Mouse (Mus musculus) CH12.LX (cell line): ENCODE data around the gene Aqr. TPM values are rescaled to one million over a fixed set of nuclear protein-coding genes. Genes with fewer than 3 reads are reported as not detected.

Experiments
- DNase-seq: peaks from one replicate; pipeline ENCODE4 v3.0.0-alpha.2; 2013; ENCODE audit errors: extremely low read depth
- H3K27ac ChIP-seq: 2 replicates; pipeline ENCODE4 v1.5.1; 2012; ENCODE audit warnings: low read depth, mild to moderate bottlenecking, control low read depth, moderate library complexity; ENCODE audit not compliant: insufficient read depth
- H3K27me3 ChIP-seq: replicated peaks from 2 replicates; pipeline ENCODE3; 2012; ENCODE audit warnings: inconsistent platforms
- H3K36me3 ChIP-seq, 2 experiments: replicated peaks in 1 of 2; 2 replicates each; pipeline versions ENCODE3 to v1.6.1; 2012; ENCODE audit warnings: inconsistent platforms in 1 of 2, low read length in 1 of 2, mild to moderate bottlenecking in 1 of 2, mixed read lengths in 1 of 2, moderate library complexity in 1 of 2; ENCODE audit not compliant: control insufficient read depth in 1 of 2, insufficient read depth in 1 of 2
- H3K4me1 ChIP-seq, 2 experiments: 2 replicates each; pipeline ENCODE4 v1.6.1; 2012; ENCODE audit warnings: inconsistent platforms in 1 of 2, moderate library complexity in 1 of 2; ENCODE audit not compliant: insufficient read depth in 2 of 2, control insufficient read depth in 1 of 2
- H3K4me2 ChIP-seq: 2 replicates; pipeline ENCODE4 v1.6.1; 2012; ENCODE audit warnings: low read depth, mild to moderate bottlenecking, control low read depth; ENCODE audit not compliant: poor library complexity, insufficient read depth, severe bottlenecking
- H3K4me3 ChIP-seq, 3 experiments: fragments of 150-350 bp in 1 of 3; sonication (generic) in 1 of 3; replicated peaks in 1 of 3; 2 replicates each; pipeline versions ENCODE3 to v1.5.1; 2011 to 2012; ENCODE audit warnings: low read depth in 2 of 3, low read length in 2 of 3, mild to moderate bottlenecking in 2 of 3, moderate library complexity in 2 of 3, control low read depth in 1 of 3, improper control_type of control experiment in 1 of 3, inconsistent platforms in 1 of 3, mixed read lengths in 1 of 3; ENCODE audit not compliant: poor library complexity in 1 of 3
- H3K79me2 ChIP-seq: replicated peaks from 2 replicates; pipeline ENCODE4 v1.6.1; 2012; ENCODE audit warnings: mild to moderate bottlenecking, moderate library complexity; ENCODE audit not compliant: control insufficient read depth, poor library complexity, insufficient read depth, severe bottlenecking; ENCODE audit errors: extremely low read depth
- H3K9ac ChIP-seq: 2 replicates; pipeline ENCODE4 v1.6.1; 2012; ENCODE audit warnings: low read depth, mild to moderate bottlenecking, control low read depth, moderate library complexity; ENCODE audit not compliant: insufficient read depth
- H3K9me3 ChIP-seq: replicated peaks from 2 replicates; pipeline ENCODE3; 2012; ENCODE audit warnings: low read length, inconsistent platforms, mixed read lengths
- CTCF ChIP-seq, 2 experiments: IDR thresholded peaks in 1 of 2; conservative IDR thresholded peaks in 1 of 2; 2 replicates each; pipeline ENCODE4 v1.5.1; 2011 to 2012; ENCODE audit warnings: low read depth in 2 of 2, low read length in 2 of 2, improper control_type of control experiment in 1 of 2, inconsistent platforms in 1 of 2, mild to moderate bottlenecking in 1 of 2, moderate library complexity in 1 of 2
- ELF1 ChIP-seq: IDR thresholded peaks from 2 replicates; pipeline ENCODE4 v1.6.1; 2014; ENCODE audit warnings: low read depth, mild to moderate bottlenecking, inconsistent platforms, low read length, improper control_type of control experiment
- HCFC1 ChIP-seq: IDR thresholded peaks from 2 replicates; pipeline ENCODE4 v1.6.1; 2012; ENCODE audit warnings: low read depth, mild to moderate bottlenecking, inconsistent platforms, low read length, improper control_type of control experiment
- IRF4 ChIP-seq: IDR thresholded peaks from 2 replicates; pipeline ENCODE4 v1.6.1; 2014; ENCODE audit warnings: low read depth, mild to moderate bottlenecking, inconsistent platforms, low read length, improper control_type of control experiment
- JUN ChIP-seq: IDR thresholded peaks from 2 replicates; pipeline ENCODE4 v1.6.1; 2011; ENCODE audit warnings: low read depth, mild to moderate bottlenecking, low read length, improper control_type of control experiment, moderate library complexity; ENCODE audit not compliant: insufficient read depth
- JUND ChIP-seq: conservative IDR thresholded peaks from 2 replicates; pipeline ENCODE4 v1.6.1; 2011; ENCODE audit warnings: low read depth, low read length, improper control_type of control experiment
- KAT2A ChIP-seq: IDR thresholded peaks from 2 replicates; pipeline ENCODE4 v1.6.1; 2012; ENCODE audit warnings: low read length, improper control_type of control experiment, inconsistent platforms; ENCODE audit not compliant: insufficient replicate concordance
- MAZ ChIP-seq: IDR thresholded peaks from 2 replicates; pipeline ENCODE4 v1.6.1; 2012; ENCODE audit warnings: low read depth, mild to moderate bottlenecking, inconsistent platforms, low read length, improper control_type of control experiment, moderate library complexity
- MEF2A ChIP-seq: IDR thresholded peaks from 2 replicates; pipeline ENCODE4 v1.6.1; 2014; ENCODE audit warnings: low read depth, mild to moderate bottlenecking, inconsistent platforms, low read length, improper control_type of control experiment, borderline replicate concordance
- MXI1 ChIP-seq: IDR thresholded peaks from 2 replicates; pipeline ENCODE4 v1.6.1; 2011; ENCODE audit warnings: mild to moderate bottlenecking, low read depth, low read length, improper control_type of control experiment
- NELFE ChIP-seq: IDR thresholded peaks from 2 replicates; pipeline ENCODE4 v1.6.1; 2011; ENCODE audit warnings: low read depth, low read length, improper control_type of control experiment
- NRF1 ChIP-seq: IDR thresholded peaks from 2 replicates; pipeline ENCODE4 v1.6.1; 2014; ENCODE audit warnings: low read depth, mild to moderate bottlenecking, inconsistent platforms, low read length, improper control_type of control experiment, moderate library complexity
- POLR2A ChIP-seq: IDR thresholded peaks from 2 replicates; pipeline ENCODE4 v1.6.1; 2011; ENCODE audit warnings: low read depth, mild to moderate bottlenecking, improper control_type of control experiment, low read length
- RCOR1 ChIP-seq: conservative IDR thresholded peaks from 2 replicates; pipeline ENCODE4 v1.6.1; 2012; ENCODE audit warnings: low read depth, mild to moderate bottlenecking, inconsistent platforms, low read length, improper control_type of control experiment
- SIN3A ChIP-seq: IDR thresholded peaks from 2 replicates; pipeline ENCODE4 v1.6.1; 2012; ENCODE audit warnings: low read length, improper control_type of control experiment, inconsistent platforms
- TBP ChIP-seq: conservative IDR thresholded peaks from 2 replicates; pipeline ENCODE4 v1.6.1; 2011; ENCODE audit warnings: low read depth, low read length, improper control_type of control experiment
- UBTF ChIP-seq: IDR thresholded peaks from 2 replicates; pipeline ENCODE4 v1.6.1; 2012; ENCODE audit warnings: low read depth, mild to moderate bottlenecking, inconsistent platforms, low read length, improper control_type of control experiment, moderate library complexity
- USF2 ChIP-seq: conservative IDR thresholded peaks from 2 replicates; pipeline ENCODE4 v1.6.1; 2011; ENCODE audit warnings: low read depth, low read length, improper control_type of control experiment
- ZKSCAN1 ChIP-seq: IDR thresholded peaks from 2 replicates; pipeline ENCODE4 v1.6.1; 2012; ENCODE audit warnings: low read depth, inconsistent platforms, low read length, improper control_type of control experiment, borderline replicate concordance
- ZMIZ1 ChIP-seq: IDR thresholded peaks from 2 replicates; pipeline ENCODE4 v1.6.1; 2012; ENCODE audit warnings: low read depth, mild to moderate bottlenecking, inconsistent platforms, low read length, improper control_type of control experiment
- dilution Hi-C: fragments of 300-500 bp; cut with MboI; formaldehyde crosslinking; loops from 2 replicates; pipeline ENCODE4 v1.14.3; 2020; ENCODE audit warnings: low sequenced_read_pairs; ENCODE audit not compliant: extremely low pct_unique_long_range_greater_than_20kb, extremely low pct_ligation_motif_present
- in situ Hi-C: fragments of 300-500 bp; cut with MboI; formaldehyde crosslinking; loops from 3 replicates; pipeline ENCODE4 v1.14.3; 2019; ENCODE audit warnings: low sequenced_read_pairs, low pct_ligation_motif_present, low pct_unique_long_range_greater_than_20kb, mixed read lengths
- polyA plus RNA-seq: library from polyadenylated mRNA; unstranded; fragments of >175 nt; gene quantifications from 2 replicates; pipeline ENCODE4 v1.2.1, GENCODE M21; 2012; ENCODE audit warnings: low read depth; ENCODE audit not compliant: insufficient read length
- total RNA-seq, 2 experiments: library from RNA; depleted of rRNA; stranded (reverse); fragments of 300-350 nt in 1 of 2; fragments of >200 nt in 1 of 2; gene quantifications; 2 replicates each; pipeline ENCODE4 v1.2.3; 2012 to 2014

The Aqr gene
- total and polyA plus RNA-seq, 3 experiments = 37.1 to 64.1 (median 44.0) TPM

GRCm38 (mm10) chr2:114052696-114053598 lies 133.9 kb downstream of the Aqr start, which contains the start of gene Actc1:
Gene Actc1, minus strand, starts transcription at chr2:114053548.
- in situ Hi-C loops (loop anchor here (25.0 kb wide), 1 partner anchor 166 kb away; no protein-coding TSS in a partner anchor), dilution Hi-C loops (no loop called here)
- Histone ChIP-seq H3K4me1 (0 out of 4 replicates have a peak, but pooled peaks cover 0 to 2% of the 10 kb centered on the region in 2 experiments), H3K9ac (no peak within 1 kb of the TSS), H3K36me3 (no peaks in the 10 kb centered on the region), H3K9me3 (no peaks in the 10 kb centered on the region), H3K79me2 (no peaks in the 10 kb centered on the region), H3K27ac (no peak within 1 kb of the TSS), H3K4me3 (no peak within 1 kb of the TSS), H3K27me3 (no peaks in the 10 kb centered on the region), H3K4me2 (peak within 1 kb of the TSS; percentile 24)
- DNase-seq = no peak
- TF ChIP-seq MAZ (no peak), HCFC1 (no peak), MXI1 (no peak), IRF4 (no peak), NELFE (no peak), USF2 (no peak), ZMIZ1 (no peak), TBP (no peak), RCOR1 (no peak), SIN3A (no peak), JUN (no peak), KAT2A (no peak), JUND (no peak), UBTF (no peak), NRF1 (no peak), ZKSCAN1 (no peak), ELF1 (no peak), MEF2A (no peak)

DNA sequence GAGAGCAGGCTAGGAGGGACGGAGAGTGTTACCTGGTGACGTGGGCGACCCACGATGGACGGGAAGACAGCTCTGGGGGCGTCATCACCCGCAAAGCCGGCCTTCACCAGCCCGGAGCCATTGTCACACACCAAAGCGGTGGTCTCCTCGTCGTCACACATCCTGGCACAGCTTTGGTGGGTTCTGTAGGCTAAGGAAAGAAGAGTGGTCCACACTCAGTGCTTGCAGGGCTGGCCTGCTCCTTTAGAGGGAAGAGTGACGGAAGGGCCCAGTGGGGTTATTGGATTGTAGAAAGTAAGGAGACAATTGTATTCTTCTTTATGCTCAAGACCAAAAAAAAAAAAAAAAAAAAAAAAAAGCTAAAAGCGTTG lies 135.0 kb downstream of the Aqr start:
- Histone ChIP-seq H3K27me3 (no peaks in the 10 kb centered on the region), H3K79me2 (no peaks in the 10 kb centered on the region), H3K4me3 (no peak overlapping the region), H3K36me3 (no peaks in the 10 kb centered on the region), H3K4me1 (0 out of 4 replicates have a peak, but pooled peaks cover 0 to 2% of the 10 kb centered on the region in 2 experiments), H3K9ac (no peak overlapping the region), H3K4me2 (no peak overlapping the region), H3K9me3 (no peaks in the 10 kb centered on the region), H3K27ac (no peak overlapping the region)
- DNase-seq = no peak
- in situ Hi-C loops (loop anchor here (25.0 kb wide), 1 partner anchor 165 kb away; no protein-coding TSS in a partner anchor), dilution Hi-C loops (no loop called here)
- TF ChIP-seq SIN3A = no peak
- TF ChIP-seq NELFE = no peak
- no peak for TF ChIP-seq CTCF (conservative IDR thresholded peaks at IDR 0.05 in 1 of 2, IDR thresholded peaks at IDR 0.05 in 1 of 2; ENCODE audit: low read depth in 2 of 2, low read length in 2 of 2)
- TF ChIP-seq RCOR1 = no peak
- no peak for TF ChIP-seq POLR2A
- no peak for TF ChIP-seq JUN
- no peak for TF ChIP-seq ZMIZ1

Other genes starting within 250 kb of the Aqr start
- not detected in 2 replicates for gene Gjd2, start 173.4 kb downstream of the Aqr start, total RNA-seq (2012; rRNA removed)
- gene Gjd2, start 173.4 kb downstream of the Aqr start, total RNA-seq (2014; rRNA removed) = not detected in 2 replicates
- gene Gjd2, start 173.4 kb downstream of the Aqr start, polyA plus RNA-seq = not detected in 2 replicates
- not detected in 2 replicates for gene Actc1, start 133.5 kb downstream of the Aqr start, total RNA-seq (2012; rRNA removed)
- not detected in 2 replicates for gene Actc1, start 133.5 kb downstream of the Aqr start, total RNA-seq (2014; rRNA removed)
- gene Actc1, start 133.5 kb downstream of the Aqr start, polyA plus RNA-seq = not detected in 2 replicates
- 4.6 and 5.4 TPM in 2 replicates for gene Zfp770, start 14.4 kb upstream of the Aqr start, total RNA-seq (2012; rRNA removed)
- gene Zfp770, start 14.4 kb upstream of the Aqr start, total RNA-seq (2014; rRNA removed) = 9.9 and 11.0 TPM in 2 replicates
- gene Zfp770, start 14.4 kb upstream of the Aqr start, polyA plus RNA-seq = 11.2 and 12.3 TPM in 2 replicates